Mouse (Mus musculus) hematopoietic stem cell, adult 5-6 weeks (primary cell): ENCODE measurements at regions not wholly inside any gene's neighbourhood (a gene's known extent, or its start where the extent isn't known, plus 50 kb on each side); places are given as distances from the start of the nearest gene placed in this dataset.

Source experiments
- ATAC-seq, 2 experiments: fragments of 125-278 bp in 1 of 2; replicated peaks in 1 of 2; 2 replicates each; pipeline ENCODE4 v1.8.0; 2016 to 2017; ENCODE audit warnings: inconsistent platforms in 2 of 2, mild to moderate bottlenecking in 2 of 2, moderate number of reproducible peaks in 2 of 2, low read depth in 1 of 2, moderate TSS enrichment in 1 of 2; ENCODE audit not compliant: low FRiP score in 2 of 2, poor library complexity in 2 of 2, severe bottlenecking in 2 of 2, insufficient read depth in 1 of 2, low TSS enrichment in 1 of 2

DNA sequence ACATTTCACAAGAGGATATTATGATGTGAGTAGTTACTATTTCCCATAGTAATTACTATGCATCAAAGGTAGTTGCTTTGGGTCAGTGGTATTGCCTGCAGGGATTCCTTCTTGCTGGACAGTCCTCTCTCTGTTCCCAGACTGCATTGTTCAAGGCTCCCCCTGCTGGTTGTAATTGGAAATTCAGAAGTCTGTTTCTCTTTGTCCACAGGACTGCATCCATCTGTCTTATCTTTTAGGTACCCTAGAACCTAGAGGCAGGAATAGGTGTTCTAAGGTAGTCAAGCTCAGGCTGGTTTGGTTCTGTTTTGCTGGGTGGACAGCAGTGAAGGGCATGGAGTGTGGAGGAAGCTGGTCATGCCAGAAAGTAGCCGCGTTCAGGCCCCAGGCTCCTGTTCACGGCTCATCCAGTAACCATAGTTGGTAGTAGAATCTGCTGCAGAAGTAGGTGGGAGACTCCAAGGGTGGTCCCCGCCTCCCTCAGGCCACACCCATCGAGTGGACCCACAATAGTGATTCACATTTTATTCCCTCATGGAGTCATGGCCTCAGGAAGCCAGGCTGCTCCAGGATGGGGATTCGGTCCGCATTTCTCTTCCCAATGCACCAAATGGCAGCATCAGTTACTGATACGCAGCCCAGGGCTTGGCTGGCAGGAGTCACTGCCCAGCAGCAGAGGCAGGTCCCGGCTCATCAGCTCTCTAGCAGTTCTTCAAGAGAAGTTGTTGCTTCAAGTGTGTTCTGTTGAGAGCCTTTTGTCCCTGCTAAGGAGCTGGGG is 51.7 kb upstream of the Caprin1 start:
- peak; percentile 62 to 71 for ATAC-seq

DNA sequence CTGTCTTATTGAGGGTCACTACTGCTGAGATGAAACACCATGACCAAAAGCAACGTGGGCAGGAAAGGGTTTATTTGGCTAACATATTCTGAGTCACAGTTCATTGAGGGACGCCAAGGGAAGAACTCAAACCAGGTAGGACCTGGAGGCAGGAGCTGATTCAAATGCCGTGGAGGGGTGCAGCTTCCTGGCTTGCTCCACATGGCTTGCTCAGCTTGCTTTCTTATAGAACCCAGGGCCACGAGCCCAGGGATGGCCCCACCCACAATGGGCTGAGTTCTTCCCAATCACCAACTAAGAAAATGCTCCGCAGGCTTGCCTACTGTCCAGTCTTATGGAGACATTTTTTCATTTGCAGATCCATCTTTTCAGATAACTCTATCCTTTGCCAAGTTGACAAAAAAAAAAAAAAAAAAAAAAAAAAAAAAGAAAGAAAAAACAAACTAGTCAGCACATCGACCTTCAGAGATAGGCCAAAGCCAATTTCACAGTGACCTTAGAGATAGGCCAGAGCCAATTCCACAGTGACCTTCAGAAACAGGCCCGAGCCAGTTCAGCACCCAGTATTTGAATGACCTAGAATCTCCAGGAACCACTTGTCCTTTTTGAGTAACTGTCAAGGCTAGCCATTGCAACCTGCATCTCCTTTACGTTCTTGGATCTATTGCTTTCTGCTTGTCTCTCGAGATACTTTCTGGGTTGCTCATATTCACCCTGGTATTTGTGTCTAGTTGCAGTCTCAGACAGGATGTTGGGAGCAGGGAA is 52.5 kb upstream of the Caprin1 start:
- ATAC-seq, result no peak

DNA sequence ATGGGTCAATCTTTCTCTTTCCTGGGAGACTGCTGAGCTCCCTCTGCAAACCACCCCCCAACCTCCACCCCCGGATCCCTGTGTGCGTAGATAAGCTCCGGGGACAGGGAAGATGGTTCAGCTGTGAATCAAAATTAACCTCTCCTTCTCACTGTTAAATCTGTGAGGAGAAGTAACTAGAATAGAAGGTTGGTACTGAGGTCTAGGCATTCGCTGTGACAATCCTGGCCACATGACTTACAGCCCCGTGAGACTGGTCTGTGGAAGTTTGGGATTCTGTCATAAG is 53.0 kb upstream of the Caprin1 start:
- no peak for ATAC-seq

DNA sequence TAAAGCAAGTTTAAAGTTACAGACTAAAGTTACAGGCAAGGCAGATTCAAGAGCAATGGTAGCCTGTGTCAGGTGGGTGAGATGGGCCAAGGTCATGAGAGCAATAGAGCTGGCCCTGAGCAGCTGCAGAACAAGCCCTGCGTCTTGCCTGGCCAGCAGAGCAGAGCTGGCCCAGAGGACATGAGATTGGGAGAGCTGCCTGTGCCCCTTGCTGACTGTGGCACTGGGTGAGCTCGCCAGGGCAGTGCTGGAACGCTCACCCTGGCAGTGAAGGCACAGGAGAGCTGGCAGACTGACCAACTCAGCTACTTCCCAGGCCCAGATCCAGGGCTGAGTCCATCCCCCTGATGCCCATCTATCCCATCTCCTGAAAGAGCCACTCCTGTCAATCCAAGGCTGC is 53.7 kb upstream of the Caprin1 start:
- ATAC-seq, result no peak

DNA sequence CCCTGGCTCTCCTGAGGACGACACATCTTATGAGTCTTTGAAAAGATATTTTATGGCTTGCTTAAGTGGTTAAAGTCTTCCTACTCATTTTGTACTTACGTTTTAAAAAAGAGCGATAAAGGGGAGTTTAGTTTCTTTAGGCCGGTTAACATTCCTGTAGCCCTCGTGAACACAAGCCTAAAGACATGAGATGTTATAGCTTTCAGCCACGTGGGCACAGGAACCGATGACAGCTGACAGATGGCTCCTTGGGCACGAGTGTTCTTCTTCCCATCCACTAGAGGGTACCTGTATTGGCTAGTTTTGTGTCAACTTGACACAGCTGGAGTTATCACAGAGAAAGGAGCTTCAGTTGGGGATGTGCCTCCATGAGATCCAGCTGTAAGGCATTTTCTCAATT is 63.8 kb upstream of the Caprin1 start:
- no peak for ATAC-seq

DNA sequence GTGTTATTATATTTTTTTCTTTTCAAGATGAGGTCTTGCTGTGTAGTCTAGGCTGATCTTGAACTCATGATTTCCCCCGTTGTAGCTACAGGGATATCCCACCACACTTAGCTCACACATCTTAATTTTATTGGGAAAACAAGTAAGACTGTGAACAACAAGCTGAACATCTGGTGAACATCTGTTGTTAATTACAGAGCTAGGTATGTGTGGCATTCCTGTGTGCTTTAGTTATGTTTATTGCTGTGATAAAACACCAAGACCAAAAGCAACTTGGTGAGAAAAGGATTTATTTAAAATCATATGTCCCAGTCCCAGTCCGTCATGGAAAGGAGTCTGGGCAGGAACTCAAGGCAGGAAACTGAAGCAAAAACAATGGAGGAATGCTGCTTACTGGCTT is 66.8 kb upstream of the Caprin1 start:
- ATAC-seq, result no peak

DNA sequence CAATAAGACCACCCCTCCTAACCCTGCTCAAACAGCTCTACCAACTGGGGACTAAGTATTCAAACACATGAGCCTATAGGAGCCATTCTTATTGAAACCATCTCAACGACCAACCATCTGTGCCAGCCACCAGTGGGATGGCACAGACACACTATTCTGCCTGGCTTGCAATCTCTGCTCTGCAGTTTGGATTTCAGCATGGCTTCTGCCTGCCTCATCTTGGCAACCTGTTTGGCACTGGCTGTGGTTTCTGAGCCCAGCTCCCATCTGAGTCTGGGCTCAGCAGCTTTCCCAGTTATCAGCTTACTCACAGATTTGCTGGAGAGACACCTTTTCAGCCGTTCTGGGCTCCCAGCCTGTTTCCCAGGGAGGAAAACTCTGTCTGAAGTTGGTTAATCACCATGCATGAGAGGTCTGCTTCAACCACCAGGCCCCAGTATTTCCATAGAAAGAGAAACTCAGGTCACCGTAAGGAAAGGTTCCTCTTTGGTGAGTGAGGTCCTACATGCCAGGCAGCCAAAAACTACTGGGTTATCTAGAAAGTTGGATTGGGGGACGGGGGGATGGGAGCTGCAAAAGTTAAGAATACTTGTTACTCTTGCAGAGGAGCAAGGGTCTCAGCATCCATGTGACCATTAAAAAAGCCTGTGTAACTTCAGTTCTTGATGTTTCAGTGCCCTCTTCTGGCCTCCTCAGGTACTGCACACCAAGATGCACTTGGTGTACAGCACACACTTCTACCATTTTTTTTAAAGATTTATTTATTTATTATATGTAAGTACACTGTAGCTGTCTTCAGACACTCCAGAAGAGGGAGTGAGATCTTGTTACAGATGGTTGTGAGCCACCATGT is 68.1 kb upstream of the Caprin1 start:
- peak in 1 of 2 experiments; percentile 68; a peak in 1 of 4 replicates for ATAC-seq

DNA sequence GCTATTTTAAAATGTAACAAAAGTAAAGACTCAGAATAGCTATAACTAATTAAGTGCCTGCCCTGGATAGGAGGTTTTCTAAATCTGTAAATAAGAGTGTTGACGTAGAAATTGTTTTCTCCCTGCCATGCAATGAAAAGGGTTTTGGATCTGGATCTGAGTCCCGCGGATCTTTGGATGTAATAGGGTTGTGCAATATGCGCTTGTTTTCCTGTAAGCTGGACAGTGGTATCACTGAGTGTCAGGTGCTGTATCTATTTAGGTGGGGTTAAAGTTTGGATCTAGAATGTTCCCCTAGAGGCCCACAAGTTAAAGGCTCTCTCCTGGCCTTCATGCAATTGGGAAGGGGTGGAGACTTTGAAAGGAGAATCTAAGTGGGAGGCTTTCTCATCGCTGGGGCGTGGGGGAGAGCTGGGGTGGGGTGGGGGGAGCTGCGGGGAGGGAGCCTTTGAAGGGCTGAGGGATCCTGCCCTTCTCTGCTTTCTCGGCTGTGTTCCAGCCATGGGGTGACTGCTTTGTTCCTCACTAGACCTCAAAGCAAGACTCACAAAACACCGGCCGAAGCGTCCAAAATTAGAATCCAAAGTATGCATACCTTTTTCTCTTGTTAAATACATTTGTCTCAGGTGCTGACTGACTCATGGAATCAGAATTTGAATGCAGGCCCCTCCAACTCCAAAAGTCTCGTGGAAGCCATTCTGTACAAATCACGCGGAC is 70.0 kb upstream of the Caprin1 start:
- ATAC-seq, result no peak

DNA sequence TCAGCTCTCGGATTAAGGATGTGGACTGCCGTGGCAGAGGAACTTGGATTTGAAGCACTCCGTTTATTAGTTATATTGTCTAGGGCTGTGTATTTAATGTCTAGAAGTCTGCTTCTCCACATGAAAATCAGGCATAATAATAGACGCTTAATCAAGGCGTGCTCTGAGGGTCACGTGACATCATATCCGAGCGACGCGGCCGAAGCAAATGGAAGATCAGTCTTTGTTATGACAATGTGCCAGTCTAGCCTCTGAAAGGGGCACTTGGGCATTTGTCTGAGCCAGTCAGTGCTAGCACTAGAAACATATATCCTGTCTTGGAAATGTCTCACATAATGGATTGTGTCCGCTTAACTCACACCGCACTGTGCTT is 70.5 kb upstream of the Caprin1 start:
- no peak for ATAC-seq

DNA sequence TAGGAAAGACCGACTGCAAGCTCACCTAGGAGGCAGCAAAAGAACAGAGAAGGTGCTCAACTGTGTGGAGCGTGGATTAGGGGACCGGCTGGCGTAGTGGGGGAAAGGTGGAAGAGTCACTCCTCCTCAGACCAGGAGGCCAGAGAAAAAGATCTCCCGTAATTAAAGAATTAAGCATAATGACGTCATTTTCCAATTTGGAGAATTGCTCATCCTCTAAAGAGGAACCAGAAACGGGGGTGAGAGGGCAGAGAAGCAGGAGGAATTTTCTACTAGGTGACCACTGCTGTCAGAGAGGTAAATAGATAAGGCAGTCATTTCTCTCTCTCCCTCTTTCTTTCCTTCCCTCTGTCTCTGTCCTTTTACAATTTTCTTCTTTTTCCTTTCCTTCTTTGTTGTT is 71.2 kb upstream of the Caprin1 start:
- ATAC-seq, result no peak

DNA sequence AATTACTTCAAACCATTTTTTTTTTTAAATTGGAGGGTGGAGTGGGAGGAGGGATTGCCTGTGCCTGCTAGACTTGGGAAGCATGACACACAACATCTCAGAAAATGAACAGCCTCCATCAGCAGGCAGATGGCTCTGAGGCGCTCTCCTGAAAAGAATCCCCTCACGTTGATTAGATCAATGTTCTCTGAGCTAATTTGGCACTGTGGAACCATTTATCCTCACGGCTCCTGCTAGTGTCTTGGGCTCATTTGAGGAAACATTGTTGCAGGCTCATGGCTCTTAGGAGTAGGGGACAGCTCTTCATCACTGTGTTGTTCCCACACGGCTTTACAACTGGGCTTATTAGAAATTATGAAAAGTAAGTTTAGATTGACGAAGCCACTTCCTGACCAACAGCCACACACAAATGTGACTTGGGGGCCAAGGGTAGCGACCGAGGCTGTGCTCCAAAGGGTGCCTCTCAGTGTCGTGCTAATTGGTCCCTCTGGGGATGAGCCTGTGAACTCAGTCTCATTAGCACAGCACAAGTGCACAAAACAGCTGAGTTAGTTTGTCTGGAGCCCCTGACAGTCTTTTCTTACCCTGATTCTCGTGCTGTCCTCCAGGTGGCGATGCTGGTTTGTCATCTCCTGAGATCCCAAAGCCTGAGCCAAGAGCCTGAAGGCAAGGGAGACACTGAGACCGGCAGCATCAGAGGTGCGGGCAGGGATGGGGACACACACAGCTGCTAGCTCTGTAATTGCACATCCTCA is 74.2 kb upstream of the Caprin1 start:
- peak; percentile 88 to 93 for ATAC-seq

DNA sequence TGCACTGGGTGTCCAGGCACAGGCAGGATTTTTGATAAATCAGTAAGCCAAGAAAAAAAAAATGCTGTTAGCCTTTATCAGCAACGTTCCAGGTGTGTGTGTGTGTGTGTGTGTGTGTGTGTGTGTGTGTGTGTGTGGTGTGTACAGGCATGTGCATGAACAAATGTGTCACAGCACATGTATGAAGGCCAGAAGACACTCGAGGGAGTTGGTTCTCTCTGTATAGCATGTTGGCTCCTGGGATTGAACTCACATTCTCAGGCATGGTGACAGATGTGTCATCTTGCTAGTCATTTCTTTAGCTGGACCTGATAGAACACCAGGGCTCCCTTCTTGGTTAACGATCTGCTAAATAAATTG is 74.8 kb upstream of the Caprin1 start:
- no peak for ATAC-seq

DNA sequence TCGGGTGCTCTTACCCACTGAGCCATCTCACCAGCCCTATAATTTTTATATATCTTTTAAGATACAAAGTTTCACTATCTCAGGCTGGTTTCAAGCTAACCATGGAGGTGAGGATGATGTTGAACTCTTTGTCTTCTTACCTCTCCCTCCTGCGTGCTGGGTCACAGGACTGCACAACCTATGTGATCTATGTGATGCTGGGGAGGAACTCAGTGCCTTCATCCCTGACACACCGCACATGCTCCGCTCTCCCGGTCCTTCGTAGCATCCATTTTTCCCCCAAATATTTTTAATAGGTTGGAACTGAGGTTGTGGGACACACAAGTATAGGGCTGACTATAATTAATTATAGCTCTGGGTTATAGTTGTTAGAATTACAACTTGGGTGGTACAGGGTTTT is 75.9 kb upstream of the Caprin1 start:
- no peak for ATAC-seq

DNA sequence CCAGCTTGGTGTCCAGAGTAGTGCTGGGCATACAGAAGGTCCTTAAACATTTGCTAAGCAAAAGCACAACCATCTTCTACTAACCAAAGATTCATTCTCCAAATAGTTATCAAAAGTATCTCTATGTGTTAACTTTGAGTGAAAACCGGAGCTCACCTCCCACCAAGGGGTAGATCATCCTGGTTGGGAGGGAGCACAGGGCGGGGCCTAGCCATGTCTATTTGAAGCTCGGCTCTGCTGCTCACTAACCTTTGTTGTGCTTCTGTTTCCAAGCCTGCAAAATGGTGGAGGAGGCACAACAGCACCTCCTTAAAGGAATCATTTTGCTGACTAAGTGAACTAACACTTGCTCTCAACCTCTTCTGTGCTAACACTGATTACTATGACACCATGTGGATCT is 77.0 kb upstream of the Caprin1 start:
- no peak for ATAC-seq

DNA sequence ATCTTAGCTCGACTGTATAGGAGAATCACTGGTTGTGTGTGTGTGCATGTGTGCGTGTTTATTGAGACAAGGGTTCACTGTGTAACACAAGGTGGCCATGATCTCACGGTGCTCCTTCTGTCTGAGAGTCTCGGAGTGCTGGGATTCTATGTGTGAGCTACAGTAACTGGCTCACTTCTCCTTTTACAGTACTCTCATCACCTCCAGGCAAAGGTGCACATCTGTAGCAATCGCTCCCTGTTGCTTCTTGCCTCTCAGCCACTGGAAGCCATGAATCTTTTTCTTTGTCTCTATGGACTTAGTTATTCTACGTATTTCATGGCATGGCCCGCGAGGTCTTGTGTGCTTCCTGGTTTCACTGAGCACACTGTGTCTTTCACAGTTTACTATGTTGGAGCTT is 78.3 kb upstream of the Caprin1 start:
- ATAC-seq, result no peak

DNA sequence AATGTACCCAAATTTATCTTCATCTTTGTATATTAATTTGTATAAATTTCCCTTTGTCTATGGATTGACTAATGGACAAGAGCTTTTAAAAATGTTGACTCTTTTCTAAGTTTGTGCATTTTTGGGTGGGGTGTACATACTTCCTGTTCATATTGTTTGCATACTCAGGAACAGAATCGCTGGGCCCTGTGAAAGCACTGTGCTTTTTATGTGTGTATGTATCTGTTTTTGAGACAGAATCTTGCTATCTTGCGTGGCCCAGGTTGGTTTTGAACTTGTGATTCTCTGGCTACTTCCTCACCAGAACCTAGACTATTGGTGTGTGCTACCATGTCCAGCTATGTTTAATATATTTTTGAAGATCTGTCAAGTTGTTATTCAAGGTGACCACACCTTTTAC is 78.8 kb upstream of the Caprin1 start:
- ATAC-seq, result no peak

DNA sequence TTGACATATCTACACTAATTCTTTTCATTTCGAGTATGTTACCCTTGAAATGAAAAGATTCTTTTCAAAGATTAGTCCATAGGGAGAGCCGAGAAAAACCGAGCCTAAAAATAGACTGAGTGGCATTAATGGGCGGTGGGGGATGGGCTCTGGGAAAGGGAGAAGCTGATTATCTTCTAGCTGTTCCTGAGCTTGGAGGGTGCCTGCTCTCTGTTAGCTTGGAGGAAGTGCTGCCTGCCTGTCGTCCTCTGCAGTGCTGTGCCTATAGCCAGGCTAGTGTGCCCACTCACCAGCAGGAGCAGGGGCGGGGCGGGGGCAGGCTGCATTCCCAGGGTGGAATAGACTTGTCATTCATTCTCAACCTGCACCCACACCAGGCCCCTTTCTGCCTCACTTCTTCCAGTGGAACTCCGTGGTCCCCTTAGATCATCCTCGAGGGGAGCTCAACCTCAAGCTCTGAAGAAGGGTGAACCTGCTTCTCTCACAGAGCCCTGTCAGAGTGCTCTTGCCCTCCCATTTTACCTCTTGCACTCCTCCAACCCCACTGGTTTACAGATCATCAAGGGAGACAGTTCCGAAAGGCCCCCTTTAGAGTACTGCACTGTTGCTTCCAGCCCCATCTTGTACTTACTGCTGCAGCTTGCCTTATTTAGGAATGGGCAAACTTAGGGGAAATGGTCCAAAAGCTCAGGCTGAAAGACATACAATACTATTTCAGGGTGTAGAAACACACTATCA is 76.6 kb upstream of the Lmo2 start:
- ATAC-seq, result peak; percentile 56 to 68
